Mouse (Mus musculus) CH12.LX (cell line): ENCODE data around the gene Slc2a3.

Experiments used
- E2F4 ChIP-seq: IDR thresholded peaks from 2 replicates; pipeline ENCODE4 v1.6.1; 2011; ENCODE audit warnings: low read depth, low read length, improper control_type of control experiment; ENCODE audit not compliant: insufficient replicate concordance
- HCFC1 ChIP-seq: IDR thresholded peaks from 2 replicates; pipeline ENCODE4 v1.6.1; 2012; ENCODE audit warnings: low read depth, mild to moderate bottlenecking, inconsistent platforms, low read length, improper control_type of control experiment
- MAX ChIP-seq: IDR thresholded peaks from 2 replicates; pipeline ENCODE4 v1.6.1; 2011; ENCODE audit warnings: low read length, improper control_type of control experiment
- POLR2A ChIP-seq: IDR thresholded peaks from 2 replicates; pipeline ENCODE4 v1.6.1; 2011; ENCODE audit warnings: low read depth, mild to moderate bottlenecking, improper control_type of control experiment, low read length
- POLR2AphosphoS2 ChIP-seq: IDR thresholded peaks from 2 replicates; pipeline ENCODE4 v1.6.1; 2011; ENCODE audit warnings: low read depth, low read length, improper control_type of control experiment
- USF2 ChIP-seq: conservative IDR thresholded peaks from 2 replicates; pipeline ENCODE4 v1.6.1; 2011; ENCODE audit warnings: low read depth, low read length, improper control_type of control experiment
- ZMIZ1 ChIP-seq: IDR thresholded peaks from 2 replicates; pipeline ENCODE4 v1.6.1; 2012; ENCODE audit warnings: low read depth, mild to moderate bottlenecking, inconsistent platforms, low read length, improper control_type of control experiment

- TF ChIP-seq ZMIZ1 (no peak), POLR2A (no peak), USF2 (no peak), E2F4 (no peak), HCFC1 (no peak), POLR2AphosphoS2 (no peak), MAX (no peak)
These were observed 90.0 kb downstream of the Slc2a3 start for GRCm38 (mm10) chr6:122711455-122711854.
